Mouse (Mus musculus): ENCODE results near the gene Wfdc15a. TPM values are rescaled to one million over a fixed set of nuclear protein-coding genes. Genes with fewer than 3 reads are reported as not detected.
"Not testable (repeated sequence)": the region's sequence is repeated elsewhere in the genome, so short reads cannot be mapped to it uniquely, and the experiment has no call there.

The Wfdc15a gene
- polyA plus RNA-seq, 1 experiment from 2014 or later = not detected

- not testable (repeated sequence) for H3K27me3 ChIP-seq (ENCODE audit: control insufficient read depth, insufficient read depth, low read length); H3K9me3 ChIP-seq (ENCODE audit: control insufficient read depth, low read length); H3K4me2 ChIP-seq (replicated peaks; ENCODE audit: low read depth, low read length); H3K27ac ChIP-seq (ENCODE audit: low read depth, low read length); ATAC-seq (ENCODE audit: low FRiP score, low TSS enrichment); H3K4me3 ChIP-seq (ENCODE audit: low read length); H3K9ac ChIP-seq (ENCODE audit: low read depth, low read length); H3K4me1 ChIP-seq (ENCODE audit: control insufficient read depth, insufficient read depth, low read length); H3K36me3 ChIP-seq (ENCODE audit: control insufficient read depth, insufficient read depth, low read length)
- WGBS = 94% methylated on average over 10 of the region's 10 CpGs
These were observed 6.1 kb upstream of the Wfdc15a start for GRCm38 (mm10) chr2:164206011-164206410.

GRCm38 (mm10) chr2:164196700-164196990, 3.3 kb downstream of the Wfdc15a start:
- no peak overlapping the region for H3K9ac ChIP-seq (ENCODE audit: low read depth, low read length)
- no peak overlapping the region for H3K4me2 ChIP-seq (replicated peaks; ENCODE audit: low read depth, low read length)
- no peak overlapping the region for H3K4me3 ChIP-seq (ENCODE audit: low read length)
- WGBS = 89% methylated on average over 5 of the region's 5 CpGs
- no peaks in the 10 kb centered on the region for H3K9me3 ChIP-seq (ENCODE audit: control insufficient read depth, low read length)
- H3K4me1 ChIP-seq (ENCODE audit: control insufficient read depth, insufficient read depth, low read length) = no peaks in the 10 kb centered on the region
- no peaks in the 10 kb centered on the region for H3K27me3 ChIP-seq (ENCODE audit: control insufficient read depth, insufficient read depth, low read length)
- no peak for ATAC-seq (ENCODE audit: low FRiP score, low TSS enrichment)
- H3K36me3 ChIP-seq (ENCODE audit: control insufficient read depth, insufficient read depth, low read length) = no peaks in the 10 kb centered on the region
- H3K27ac ChIP-seq (ENCODE audit: low read depth, low read length) = no peak overlapping the region

GRCm38 (mm10) chr2:164195971-164196699, 3.8 kb downstream of the Wfdc15a start:
- H3K9me3 ChIP-seq (ENCODE audit: control insufficient read depth, low read length) = no peaks in the 10 kb centered on the region
- no peak overlapping the region for H3K9ac ChIP-seq (ENCODE audit: low read depth, low read length)
- no peaks in the 10 kb centered on the region for H3K4me1 ChIP-seq (ENCODE audit: control insufficient read depth, insufficient read depth, low read length)
- no peak overlapping the region for H3K4me3 ChIP-seq (ENCODE audit: low read length)
- H3K27me3 ChIP-seq (ENCODE audit: control insufficient read depth, insufficient read depth, low read length) = no peaks in the 10 kb centered on the region
- H3K4me2 ChIP-seq (replicated peaks; ENCODE audit: low read depth, low read length) = no peak overlapping the region
- H3K27ac ChIP-seq (ENCODE audit: low read depth, low read length) = no peak overlapping the region
- WGBS = 91% methylated on average over 5 of the region's 5 CpGs
- H3K36me3 ChIP-seq (ENCODE audit: control insufficient read depth, insufficient read depth, low read length) = no peaks in the 10 kb centered on the region
- ATAC-seq (ENCODE audit: low FRiP score, low TSS enrichment) = no peak

GRCm38 (mm10) chr2:164194959-164195630, 4.8 kb downstream of the Wfdc15a start:
- H3K4me2 ChIP-seq (replicated peaks; ENCODE audit: low read depth, low read length) = no peak overlapping the region
- no peak overlapping the region for H3K27ac ChIP-seq (ENCODE audit: low read depth, low read length)
- ATAC-seq (ENCODE audit: low FRiP score, low TSS enrichment) = no peak
- 76% methylated on average over 5 of the region's 5 CpGs for WGBS
- H3K36me3 ChIP-seq (ENCODE audit: control insufficient read depth, insufficient read depth, low read length) = no peaks in the 10 kb centered on the region
- H3K4me1 ChIP-seq (ENCODE audit: control insufficient read depth, insufficient read depth, low read length) = no peaks in the 10 kb centered on the region
- no peak overlapping the region for H3K4me3 ChIP-seq (ENCODE audit: low read length)
- no peaks in the 10 kb centered on the region for H3K27me3 ChIP-seq (ENCODE audit: control insufficient read depth, insufficient read depth, low read length)
- H3K9me3 ChIP-seq (ENCODE audit: control insufficient read depth, low read length) = no peaks in the 10 kb centered on the region
- no peak overlapping the region for H3K9ac ChIP-seq (ENCODE audit: low read depth, low read length)

- H3K4me3 ChIP-seq (ENCODE audit: low read length) = no peak overlapping the region
- no peak overlapping the region for H3K9ac ChIP-seq (ENCODE audit: low read depth, low read length)
- H3K4me1 ChIP-seq (ENCODE audit: control insufficient read depth, insufficient read depth, low read length) = no peaks in the 10 kb centered on the region
- no peak for ATAC-seq (ENCODE audit: low FRiP score, low TSS enrichment)
- no peaks in the 10 kb centered on the region for H3K36me3 ChIP-seq (ENCODE audit: control insufficient read depth, insufficient read depth, low read length)
- no peaks in the 10 kb centered on the region for H3K27me3 ChIP-seq (ENCODE audit: control insufficient read depth, insufficient read depth, low read length)
- H3K4me2 ChIP-seq (replicated peaks; ENCODE audit: low read depth, low read length) = no peak overlapping the region
- H3K27ac ChIP-seq (ENCODE audit: low read depth, low read length) = no peak overlapping the region
- H3K9me3 ChIP-seq (ENCODE audit: control insufficient read depth, low read length) = no peaks in the 10 kb centered on the region
These were observed 7.7 kb downstream of the Wfdc15a start for GRCm38 (mm10) chr2:164192279-164192678.

- H3K27ac ChIP-seq (ENCODE audit: low read depth, low read length) = no peak within 1 kb of the TSS
- H3K27me3 ChIP-seq (ENCODE audit: control insufficient read depth, insufficient read depth, low read length) = no peaks in the 10 kb centered on the region
- no peaks in the 10 kb centered on the region for H3K9me3 ChIP-seq (ENCODE audit: control insufficient read depth, low read length)
- no peaks in the 10 kb centered on the region for H3K4me1 ChIP-seq (ENCODE audit: control insufficient read depth, insufficient read depth, low read length)
- no peak for ATAC-seq (ENCODE audit: low FRiP score, low TSS enrichment)
- H3K36me3 ChIP-seq (ENCODE audit: control insufficient read depth, insufficient read depth, low read length) = no peaks in the 10 kb centered on the region
- H3K9ac ChIP-seq (ENCODE audit: low read depth, low read length) = no peak within 1 kb of the TSS
- H3K4me3 ChIP-seq (ENCODE audit: low read length) = no peak within 1 kb of the TSS
- WGBS = 88% methylated on average over 6 of the region's 6 CpGs
- H3K4me2 ChIP-seq (replicated peaks; ENCODE audit: low read depth, low read length) = no peak within 1 kb of the TSS
These were observed 9.4 kb downstream of the Wfdc15a start, which contains the start of gene Wfdc12 for GRCm38 (mm10) chr2:164190576-164190975. TSS of gene Wfdc12 (minus strand) at chr2:164190608.

- H3K9me3 ChIP-seq (ENCODE audit: control insufficient read depth, low read length) = no peaks in the 10 kb centered on the region
- H3K9ac ChIP-seq (ENCODE audit: low read depth, low read length) = no peak overlapping the region
- no peaks in the 10 kb centered on the region for H3K36me3 ChIP-seq (ENCODE audit: control insufficient read depth, insufficient read depth, low read length)
- no peak overlapping the region for H3K4me3 ChIP-seq (ENCODE audit: low read length)
- H3K4me2 ChIP-seq (replicated peaks; ENCODE audit: low read depth, low read length) = no peak overlapping the region
- no peak for ATAC-seq (ENCODE audit: low FRiP score, low TSS enrichment)
- no peak overlapping the region for H3K27ac ChIP-seq (ENCODE audit: low read depth, low read length)
- no peaks in the 10 kb centered on the region for H3K4me1 ChIP-seq (ENCODE audit: control insufficient read depth, insufficient read depth, low read length)
- 31% methylated on average over 5 of the region's 5 CpGs for WGBS
- no peaks in the 10 kb centered on the region for H3K27me3 ChIP-seq (ENCODE audit: control insufficient read depth, insufficient read depth, low read length)
These were observed 11.2 kb downstream of the Wfdc15a start for GRCm38 (mm10) chr2:164188722-164189121.

GRCm38 (mm10) chr2:164184145-164184719, 15.7 kb downstream of the Wfdc15a start:
- H3K4me2 ChIP-seq (replicated peaks; ENCODE audit: low read depth, low read length) = no peak overlapping the region
- 45% methylated on average over 9 of the region's 9 CpGs for WGBS
- no peaks in the 10 kb centered on the region for H3K36me3 ChIP-seq (ENCODE audit: control insufficient read depth, insufficient read depth, low read length)
- no peak for ATAC-seq (ENCODE audit: low FRiP score, low TSS enrichment)
- H3K27ac ChIP-seq (ENCODE audit: low read depth, low read length) = no peak overlapping the region
- no peaks in the 10 kb centered on the region for H3K27me3 ChIP-seq (ENCODE audit: control insufficient read depth, insufficient read depth, low read length)
- no peak overlapping the region for H3K9ac ChIP-seq (ENCODE audit: low read depth, low read length)
- no peaks in the 10 kb centered on the region for H3K4me1 ChIP-seq (ENCODE audit: control insufficient read depth, insufficient read depth, low read length)
- H3K4me3 ChIP-seq (ENCODE audit: low read length) = no peak overlapping the region
- no peaks in the 10 kb centered on the region for H3K9me3 ChIP-seq (ENCODE audit: control insufficient read depth, low read length)

- ATAC-seq (ENCODE audit: low FRiP score, low TSS enrichment) = no peak
- Histone ChIP-seq H3K9me3 (ENCODE audit: control insufficient read depth, low read length) (no peaks in the 10 kb centered on the region), H3K4me1 (ENCODE audit: control insufficient read depth, insufficient read depth, low read length) (no peaks in the 10 kb centered on the region), H3K4me3 (ENCODE audit: low read length) (no peak overlapping the region), H3K9ac (ENCODE audit: low read depth, low read length) (no peak overlapping the region), H3K4me2 (replicated peaks; ENCODE audit: low read depth, low read length) (no peak overlapping the region), H3K27me3 (ENCODE audit: control insufficient read depth, insufficient read depth, low read length) (no peaks in the 10 kb centered on the region), H3K36me3 (ENCODE audit: control insufficient read depth, insufficient read depth, low read length) (no peaks in the 10 kb centered on the region), H3K27ac (ENCODE audit: low read depth, low read length) (no peak overlapping the region)
- 42% methylated on average over 9 of the region's 9 CpGs for WGBS
These were observed 16.6 kb downstream of the Wfdc15a start for GRCm38 (mm10) chr2:164183340-164183739.
